Mouse (Mus musculus): Measurements from ENCODE around the gene Cdc42ep3. TPM values are rescaled to one million over a fixed set of nuclear protein-coding genes. Genes with fewer than 3 reads are reported as not detected.

Gene Cdc42ep3
- total RNA-seq, 2 experiments from 2014 or later = 15.6 to 17.6 TPM

GRCm38 (mm10) chr17:79345001-79345709 is 9.7 kb downstream of the Cdc42ep3 start:
- no peak for DNase-seq

- DNase-seq = no peak
Measured at GRCm38 (mm10) chr17:79343334-79343946, 11.5 kb downstream of the Cdc42ep3 start.

- DNase-seq = no peak
Measured at GRCm38 (mm10) chr17:79342639-79343333, 12.1 kb downstream of the Cdc42ep3 start.

DNA sequence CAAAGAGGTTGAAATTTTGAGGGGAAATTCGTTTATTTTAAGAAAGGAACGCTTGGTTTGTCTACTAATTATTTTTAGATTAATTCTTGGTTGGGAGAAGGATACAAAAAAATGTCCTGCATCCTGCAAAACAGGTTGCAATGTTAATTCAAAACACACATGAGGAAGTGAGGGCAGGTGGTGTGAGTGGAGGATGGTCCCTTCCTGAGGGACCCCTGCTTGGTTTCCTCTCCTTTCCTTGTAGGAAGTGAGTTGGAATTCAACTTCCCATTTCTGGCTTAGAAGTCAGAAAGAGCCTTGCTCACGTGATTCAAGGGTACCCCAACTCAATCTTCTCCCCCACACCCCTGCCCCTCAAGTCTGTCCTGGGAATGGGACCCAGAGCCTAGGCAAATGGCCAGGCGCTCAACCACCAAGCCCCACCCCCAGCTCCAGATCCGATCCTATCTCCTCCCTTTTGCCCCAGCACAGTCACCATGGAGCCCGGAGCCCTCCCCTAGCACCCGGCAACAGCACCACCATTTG is 12.9 kb downstream of the Cdc42ep3 start:
- DNase-seq = no peak

GRCm38 (mm10) chr17:79337494-79337893 is 17.4 kb downstream of the Cdc42ep3 start:
- no peak for DNase-seq

GRCm38 (mm10) chr17:79334701-79335100 is 20.2 kb downstream of the Cdc42ep3 start:
- DNase-seq = no peak

DNA sequence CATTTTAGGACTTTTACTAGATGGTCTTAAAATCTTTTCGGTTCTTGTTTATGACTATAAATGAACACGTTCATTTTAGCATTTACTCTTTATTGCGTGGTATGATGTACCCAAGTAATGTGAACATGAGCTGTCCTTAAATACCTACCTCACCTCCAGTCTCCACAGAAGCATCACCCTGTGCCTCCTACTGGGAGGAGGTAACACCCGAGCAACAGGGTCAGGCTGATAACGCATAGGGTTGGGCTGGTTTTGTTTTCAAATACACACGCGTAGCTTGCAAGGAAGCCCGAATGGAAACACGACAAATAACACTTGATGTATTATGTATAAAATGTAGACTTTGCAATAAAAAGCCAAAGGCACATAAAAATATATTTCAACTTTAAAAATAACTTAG is 21.2 kb downstream of the Cdc42ep3 start:
- no peak for DNase-seq

DNA sequence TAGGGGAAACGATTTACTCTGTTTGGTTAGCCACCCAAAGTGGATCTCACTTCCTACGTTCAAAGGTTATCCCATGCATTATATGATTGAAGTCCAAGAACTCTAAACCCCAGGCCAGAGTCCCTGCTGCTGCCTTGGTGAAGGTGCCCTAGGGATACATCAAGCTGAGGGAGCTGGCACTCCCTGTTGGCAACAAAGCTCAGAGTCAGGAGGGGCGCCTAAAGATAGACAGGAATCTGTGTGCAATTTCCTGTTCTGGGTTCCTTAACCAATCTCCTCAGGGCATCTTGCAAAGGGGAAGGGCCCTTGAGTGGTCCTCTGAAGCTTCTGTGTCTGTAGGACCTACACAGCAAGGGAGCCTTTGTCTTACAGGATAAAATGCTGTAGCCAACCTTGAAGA is 22.0 kb downstream of the Cdc42ep3 start:
- no peak for DNase-seq

DNA sequence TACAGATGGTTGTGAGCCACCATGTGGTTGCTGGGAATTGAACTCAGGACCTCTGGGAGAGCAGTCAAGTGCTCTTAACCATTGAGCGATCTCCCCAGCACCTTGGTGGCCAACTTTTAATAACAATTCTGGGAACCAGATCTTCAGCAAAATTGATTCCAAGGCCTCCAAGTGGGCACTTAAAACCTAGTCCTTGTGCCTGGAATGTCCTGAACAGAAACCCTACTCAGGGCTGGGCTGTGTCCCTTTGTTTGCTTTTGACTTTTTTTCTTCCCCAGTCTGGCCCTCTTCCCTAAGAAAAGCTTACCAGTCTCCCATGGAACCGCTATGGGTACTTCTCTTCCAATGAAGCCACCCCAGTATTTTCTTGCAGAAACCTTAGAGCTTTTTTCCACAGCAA is 24.5 kb downstream of the Cdc42ep3 start:
- DNase-seq = no peak

DNA sequence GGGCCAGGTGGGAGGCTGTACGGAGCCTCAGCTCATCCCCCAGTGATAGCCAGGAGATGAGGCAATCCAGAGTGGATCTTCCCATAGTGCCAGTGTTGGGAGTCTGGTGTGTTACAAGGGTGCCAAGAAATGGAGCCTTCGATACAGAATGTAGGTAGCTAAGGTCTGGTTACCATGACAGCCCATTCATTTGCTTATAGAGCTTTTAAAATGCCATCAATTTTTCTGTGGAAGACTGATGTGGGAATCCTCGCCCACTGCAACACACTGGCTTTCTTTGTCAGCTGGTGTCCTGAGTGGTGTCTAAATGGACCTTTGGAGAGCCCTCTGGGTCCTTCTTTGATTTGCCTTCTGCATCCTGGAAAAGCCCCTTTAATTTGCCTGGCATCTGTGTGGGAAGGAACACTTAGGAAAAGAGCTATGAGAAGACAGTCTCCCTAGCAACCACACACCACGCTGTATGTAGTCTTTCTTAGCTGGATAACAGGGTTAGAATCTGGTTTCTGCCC is 28.0 kb downstream of the Cdc42ep3 start:
- no peak for DNase-seq

- no peak for DNase-seq
Measured at GRCm38 (mm10) chr17:79317085-79317751, 37.7 kb downstream of the Cdc42ep3 start.

DNA sequence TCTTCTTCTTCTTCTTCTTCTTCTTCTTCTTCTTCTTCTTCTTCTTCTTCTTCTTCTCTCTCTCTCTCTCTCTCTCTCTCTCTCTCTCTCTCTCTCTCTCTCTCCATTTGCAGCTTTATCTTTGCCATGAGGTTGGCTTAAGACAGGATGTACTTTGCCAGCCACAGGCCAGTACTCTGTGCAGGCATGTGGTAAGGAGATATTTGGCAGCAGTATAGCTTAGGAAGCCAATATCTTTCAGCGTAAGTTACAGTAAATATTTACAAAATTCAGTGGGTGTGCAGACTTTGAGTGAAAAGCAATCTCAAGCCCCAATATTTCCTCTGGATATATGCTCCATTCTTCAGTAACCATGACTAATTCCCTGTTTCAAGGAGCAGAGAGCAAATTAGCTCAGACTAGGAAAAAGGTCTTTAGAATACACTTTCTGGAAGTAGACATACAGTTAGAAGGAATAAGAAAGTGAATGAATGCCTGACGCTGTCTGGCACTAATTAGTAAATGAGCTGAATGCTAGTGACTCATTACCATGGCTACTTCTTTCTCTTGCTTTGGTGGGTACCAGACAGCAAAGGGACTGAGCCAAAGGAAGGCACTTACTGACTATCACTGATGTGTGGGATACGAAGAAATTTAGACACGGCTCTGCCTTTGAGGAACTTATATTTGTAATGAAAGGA is 39.3 kb downstream of the Cdc42ep3 start:
- no peak for DNase-seq

DNA sequence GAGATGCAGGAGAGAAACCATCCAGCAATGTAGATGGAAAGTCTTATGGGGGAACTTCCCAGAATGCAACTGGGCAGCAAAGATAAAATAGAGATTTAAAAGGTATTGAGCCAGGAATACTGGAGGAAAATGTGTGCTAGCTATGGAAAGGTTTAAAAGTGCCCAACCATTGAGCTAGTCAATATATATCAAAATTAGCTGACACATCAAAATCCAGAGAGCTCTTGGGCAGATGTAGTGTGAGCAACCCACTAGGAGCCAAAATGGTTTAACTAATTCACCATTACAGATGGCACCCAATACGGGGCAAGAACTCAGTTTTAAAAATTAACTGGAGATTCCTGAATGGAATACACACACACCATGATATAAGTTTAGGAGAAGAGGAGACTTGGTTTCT is 44.4 kb downstream of the Cdc42ep3 start:
- no peak for DNase-seq

DNA sequence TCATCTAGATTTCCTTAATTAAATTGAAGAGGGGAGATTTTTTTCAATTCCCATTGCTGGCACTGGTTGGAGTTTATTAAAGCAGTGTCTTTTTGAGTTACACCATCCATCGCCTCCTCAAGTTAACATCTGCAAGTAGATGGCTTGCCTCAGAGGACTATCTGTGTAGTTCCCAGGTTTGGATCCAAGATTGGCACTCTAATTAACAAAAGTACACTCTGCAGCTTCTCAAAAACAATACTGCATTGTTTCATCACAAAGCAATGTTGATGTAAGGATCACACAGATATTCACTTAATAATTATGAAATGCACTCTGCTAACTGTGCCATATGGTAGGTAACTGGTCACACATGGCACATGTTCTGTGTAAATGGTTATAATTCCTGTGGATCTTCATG is 45.4 kb downstream of the Cdc42ep3 start:
- no peak for DNase-seq

- no peak for DNase-seq
Measured at GRCm38 (mm10) chr17:79305644-79306043, 49.2 kb downstream of the Cdc42ep3 start.

DNA sequence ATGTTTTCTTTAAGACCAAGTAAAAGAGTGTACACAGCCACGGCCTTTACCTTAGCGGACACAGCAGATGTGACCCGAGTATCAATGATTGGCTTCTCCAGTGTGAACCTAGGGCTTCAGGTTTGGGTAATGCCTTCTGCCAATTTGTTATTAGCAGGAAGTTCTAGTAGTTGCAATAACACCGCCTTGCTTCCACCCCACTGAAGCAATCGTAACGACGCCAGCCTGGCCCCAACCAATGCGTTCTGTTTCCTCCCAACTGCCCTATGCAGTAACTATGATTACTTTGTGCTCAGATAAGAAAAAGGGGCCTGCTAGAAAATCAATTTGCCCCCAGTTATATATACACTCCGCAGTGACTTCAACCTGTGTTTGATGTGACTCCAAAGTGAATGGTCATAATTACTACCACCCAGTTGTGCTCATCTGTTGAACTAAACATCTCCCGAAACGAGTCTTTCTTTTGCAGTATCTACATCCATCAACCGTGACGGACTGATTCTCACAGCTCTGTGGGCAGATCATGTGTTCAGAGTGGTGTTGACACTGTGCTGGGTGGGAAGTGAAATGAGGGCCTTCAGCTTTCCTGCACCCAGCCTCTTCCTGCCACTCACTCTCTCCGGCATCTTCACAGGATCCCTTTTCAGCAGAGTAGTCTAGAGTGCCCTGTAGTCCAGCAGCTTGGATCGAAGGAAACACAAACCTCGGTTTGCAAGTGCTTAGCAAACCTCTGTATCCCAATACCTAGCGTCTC is 51.0 kb downstream of the Cdc42ep3 start:
- no peak for DNase-seq

- no peak for DNase-seq
Measured at GRCm38 (mm10) chr17:79303238-79303637, 51.7 kb downstream of the Cdc42ep3 start.

- no peak for DNase-seq
Measured at GRCm38 (mm10) chr17:79299925-79300324, 55.0 kb downstream of the Cdc42ep3 start.

DNA sequence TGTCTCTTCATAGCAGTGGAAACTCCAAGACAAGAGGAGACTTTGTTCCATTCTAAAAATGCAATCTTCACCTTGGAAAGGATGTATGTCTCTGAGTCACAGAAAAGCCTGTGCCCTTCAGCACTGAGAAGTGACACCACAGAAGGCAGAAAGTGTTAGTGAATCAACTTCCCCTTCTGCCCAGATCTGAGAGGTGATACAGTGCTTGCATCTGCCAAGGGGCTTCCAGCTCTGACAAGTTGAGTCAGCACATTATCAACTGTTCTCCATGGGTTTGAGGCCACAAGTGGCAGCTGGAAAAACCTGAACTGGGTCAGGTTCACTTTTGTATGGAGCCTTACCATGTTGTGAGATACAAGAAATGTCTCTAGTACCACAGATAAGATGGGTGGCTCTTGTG is 55.9 kb downstream of the Cdc42ep3 start:
- no peak for DNase-seq

GRCm38 (mm10) chr17:79295926-79296325 is 59.0 kb downstream of the Cdc42ep3 start:
- no peak for DNase-seq

- DNase-seq = no peak
Measured at GRCm38 (mm10) chr17:79291672-79292071, 63.2 kb downstream of the Cdc42ep3 start.
